Mouse (Mus musculus) erythroblast, embryonic 14.5 days (primary cell): Measurements from ENCODE around the gene Fbxl17.

Experiments
- GATA1 ChIP-seq: IDR thresholded peaks from 2 replicates; pipeline ENCODE4 v1.6.1; 2012; ENCODE audit warnings: low read length, inconsistent platforms, mixed read lengths
- TAL1 ChIP-seq: IDR thresholded peaks from 3 replicates; pipeline ENCODE4 v1.6.1; 2012; ENCODE audit warnings: low read length, inconsistent platforms, mixed read lengths

- TF ChIP-seq TAL1 (no peak), GATA1 (no peak)
These were observed 78.0 kb downstream of the Fbxl17 start for GRCm38 (mm10) chr17:63421864-63422263.
